Mouse (Mus musculus) lung, embryonic 15.5 days (tissue): ENCODE data around the gene B3gat3. TPM values are rescaled to one million over a fixed set of nuclear protein-coding genes. Genes with fewer than 3 reads are reported as not detected.
A peak's percentile ranks its signal among the peaks of the same experiment; 100 is the strongest.
"Not testable (repeated sequence)": the region's sequence is repeated elsewhere in the genome, so short reads cannot be mapped to it uniquely, and the experiment has no call there.

Experiments
- ATAC-seq: fragments of 200-750 bp; cut with Nextera tagmentation; 2 replicates; pipeline ENCODE4 v1.8.0; 2017; ENCODE audit warnings: moderate number of reproducible peaks, borderline replicate concordance; ENCODE audit not compliant: low FRiP score, low TSS enrichment; ENCODE audit errors: extremely low read depth
- H3K27ac ChIP-seq: fragments of 300-500 bp; sonication (generic); 2 replicates; pipeline ENCODE4 v1.5.1; 2015; ENCODE audit warnings: moderate library complexity, mild to moderate bottlenecking, inconsistent platforms
- H3K27me3 ChIP-seq: fragments of 300-500 bp; sonication (generic); 2 replicates; pipeline ENCODE4 v1.6.1; 2015; ENCODE audit warnings: inconsistent platforms
- H3K36me3 ChIP-seq: fragments of 300-500 bp; sonication (generic); 2 replicates; pipeline ENCODE4 v1.6.1; 2015; ENCODE audit warnings: inconsistent platforms
- H3K4me1 ChIP-seq: fragments of 300-500 bp; sonication (generic); 2 replicates; pipeline ENCODE4 v1.6.1; 2015; ENCODE audit warnings: inconsistent platforms
- H3K4me2 ChIP-seq: fragments of 300-500 bp; sonication (generic); 2 replicates; pipeline ENCODE4 v1.6.1; 2015; ENCODE audit warnings: inconsistent platforms, mild to moderate bottlenecking, moderate library complexity
- H3K4me3 ChIP-seq: fragments of 300-500 bp; sonication (generic); 2 replicates; pipeline ENCODE4 v1.5.1; 2015; ENCODE audit warnings: mild to moderate bottlenecking, inconsistent platforms
- H3K9ac ChIP-seq: fragments of 300-500 bp; sonication (generic); 2 replicates; pipeline ENCODE4 v1.6.1; 2015; ENCODE audit warnings: inconsistent platforms
- H3K9me3 ChIP-seq: fragments of 300-500 bp; sonication (generic); 2 replicates; pipeline ENCODE4 v1.6.1; 2016; ENCODE audit warnings: inconsistent platforms
- WGBS: fragments of 180-500 bp; shearing (Covaris S2); methylation state at CpG from one replicate; pipeline ENCODE4 v1.1.7; 2015; 5-methylcytosine and 5-hydroxymethylcytosine counted together
- polyA plus RNA-seq: library from polyadenylated mRNA; unstranded; fragments of >200 nt; fragmentation: Nextera tagmentation; extraction: Ambion mirVana; gene quantifications from 2 replicates; pipeline ENCODE4 v1.2.1, GENCODE M21; 2015

The B3gat3 gene
- 43.1 and 46.1 TPM in 2 replicates for polyA plus RNA-seq

DNA sequence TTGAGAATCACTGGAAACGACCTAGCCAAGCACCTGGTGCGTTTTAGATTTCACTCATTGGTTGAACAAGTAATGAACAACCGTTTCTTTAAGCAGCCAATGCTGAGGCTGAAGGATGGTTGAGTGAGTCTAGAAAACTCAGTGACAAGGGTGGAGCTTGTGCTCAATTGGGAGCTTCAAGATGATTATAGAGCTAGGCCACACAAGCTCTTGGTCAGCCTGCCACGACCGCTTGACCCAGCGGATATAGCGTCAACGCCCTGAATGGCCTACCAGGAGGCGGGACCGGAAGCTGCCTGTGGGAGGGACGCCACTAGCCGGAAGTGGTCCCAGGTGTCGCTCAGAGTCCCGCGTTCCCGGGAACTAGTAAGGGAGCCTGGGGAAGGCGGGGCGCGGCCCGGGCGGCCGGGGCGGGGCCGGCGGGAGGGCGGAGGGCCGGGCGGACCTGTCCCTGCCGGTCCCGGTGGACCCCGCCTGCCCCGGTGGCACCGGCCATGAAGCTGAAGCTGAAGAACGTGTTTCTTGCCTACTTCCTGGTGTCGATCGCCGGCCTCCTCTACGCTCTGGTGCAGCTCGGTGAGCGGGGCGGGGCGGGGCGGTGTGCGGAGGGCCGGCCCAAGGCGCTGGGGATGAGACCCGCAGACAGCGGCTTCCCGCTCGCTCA, at the start of gene B3gat3:
Gene B3gat3, plus strand, starts transcription at position 302 of the 664 bp plus-strand sequence.
- Histone ChIP-seq H3K27me3 (no peaks in the 10 kb centered on the region), H3K4me1 (peaks cover 14% of the 10 kb centered on the region), H3K4me2 (peak within 1 kb of the TSS; percentile 72), H3K36me3 (peaks cover 27% of the 10 kb centered on the region), H3K27ac (peak within 1 kb of the TSS; percentile 91), H3K9ac (peak within 1 kb of the TSS; percentile 73), H3K9me3 (no peaks in the 10 kb centered on the region), H3K4me3 (peak within 1 kb of the TSS; percentile 83)
- peak; percentile 99 for ATAC-seq
- 2% methylated on average over 47 of the region's 50 CpGs for WGBS

DNA sequence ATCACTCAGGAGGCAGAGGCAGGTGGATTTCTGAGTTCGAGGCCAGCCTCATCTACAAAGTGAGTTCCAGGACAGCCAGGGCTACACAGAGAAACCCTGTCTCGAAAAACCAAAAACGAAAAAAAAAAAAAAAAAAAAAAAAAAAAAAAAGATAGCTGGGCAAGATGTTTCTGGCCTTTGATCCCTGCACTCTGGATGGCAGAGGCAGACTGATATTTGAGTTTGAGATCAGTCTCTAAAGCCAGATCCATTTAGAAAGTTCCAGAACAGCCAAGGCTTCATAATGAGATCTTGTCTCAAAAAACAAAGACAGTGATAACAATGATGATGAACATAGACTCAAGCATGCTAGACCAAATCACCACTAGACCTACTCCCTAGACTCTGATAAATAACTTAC, 49.8 kb upstream of the B3gat3 start:
- not testable (repeated sequence) for ATAC-seq, H3K9me3 ChIP-seq, H3K9ac ChIP-seq, H3K27me3 ChIP-seq
- Histone ChIP-seq H3K4me3 (peak overlapping the region; percentile 67; the same call in 1 of the 2 replicates), H3K27ac (0 out of 2 replicates have a peak overlapping the region, but pooled peaks have one; percentile 59), H3K4me2 (peak overlapping the region; percentile 71), H3K36me3 (peaks cover 23% of the 10 kb centered on the region), H3K4me1 (peaks cover 13% of the 10 kb centered on the region)
- WGBS: 72% methylated on average over 3 of the region's 3 CpGs

DNA sequence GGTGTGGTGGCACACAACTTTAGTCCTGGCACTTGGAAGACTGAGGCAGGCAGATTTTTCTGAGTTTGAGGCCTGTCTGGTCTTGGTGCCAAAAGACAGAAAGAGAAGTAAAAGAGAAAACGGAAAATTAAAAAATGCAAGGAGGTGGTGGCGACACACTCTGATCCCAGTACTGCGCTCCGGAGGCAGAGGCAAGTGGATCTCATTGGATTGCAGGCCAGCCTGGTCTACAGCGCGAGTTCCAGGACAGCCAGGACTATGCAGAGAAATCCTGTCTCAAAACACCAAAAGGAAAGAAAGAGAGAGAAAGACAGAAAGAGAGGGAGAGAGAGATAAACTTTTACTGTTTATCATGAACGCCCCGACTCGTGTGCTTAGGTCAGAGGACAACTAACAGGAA, 49.3 kb upstream of the B3gat3 start:
- peak overlapping the region; percentile 58 for H3K9ac ChIP-seq
- H3K9me3 ChIP-seq: no peaks in the 10 kb centered on the region
- peaks cover 28% of the 10 kb centered on the region for H3K36me3 ChIP-seq
- H3K27me3 ChIP-seq: no peaks in the 10 kb centered on the region
- ATAC-seq: peak; percentile 17; the same call in 1 of the 2 replicates
- H3K4me1 ChIP-seq: peaks cover 13% of the 10 kb centered on the region
- peak overlapping the region; percentile 71 for H3K4me2 ChIP-seq
- peak overlapping the region; percentile 59 for H3K27ac ChIP-seq
- 36% methylated on average over 9 of the region's 9 CpGs for WGBS
- peak overlapping the region; percentile 67 for H3K4me3 ChIP-seq

DNA sequence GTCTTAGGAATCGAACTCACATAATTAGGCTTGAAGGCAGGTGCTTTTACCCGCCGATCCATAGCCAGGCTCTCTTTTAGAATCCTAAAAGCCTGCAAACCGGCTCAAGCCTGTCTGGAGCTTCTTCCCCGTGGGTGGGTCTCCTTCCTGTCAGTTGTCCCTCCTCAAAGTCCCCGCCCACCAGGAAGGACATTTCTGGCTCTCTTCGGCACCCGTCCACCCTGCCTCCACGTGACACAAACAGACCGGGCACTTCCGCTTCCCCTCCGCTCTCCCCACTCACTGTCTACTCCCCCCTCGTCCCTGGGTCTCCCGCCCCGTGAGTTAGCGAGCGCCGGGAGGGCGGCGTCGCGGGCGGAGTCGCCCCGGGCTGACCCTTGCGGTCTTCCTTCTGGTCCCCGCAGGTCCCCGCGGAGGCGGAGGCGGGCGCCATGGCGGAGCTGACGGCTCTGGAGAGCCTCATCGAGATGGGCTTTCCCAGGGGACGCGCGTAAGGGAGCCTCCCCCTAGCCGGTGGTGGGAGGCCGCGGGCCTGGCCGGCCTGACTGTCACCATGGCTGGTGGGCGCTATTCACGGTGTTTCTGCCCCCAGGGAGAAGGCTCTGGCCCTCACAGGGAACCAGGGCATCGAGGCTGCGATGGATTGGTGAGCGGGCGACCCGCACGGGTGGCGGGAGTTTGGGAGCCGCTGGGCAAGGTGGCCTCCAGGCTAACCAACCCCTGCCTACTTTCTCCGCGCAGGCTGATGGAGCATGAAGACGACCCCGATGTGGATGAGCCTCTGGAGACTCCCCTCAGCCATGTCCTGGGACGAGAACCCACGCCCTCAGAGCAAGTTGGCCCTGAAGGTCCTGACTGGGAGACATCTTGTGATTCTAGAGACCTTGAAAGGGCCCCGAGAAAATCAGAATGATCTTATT, 48.6 kb upstream of the B3gat3 start, which contains the start of gene Ubxn1:
Gene Ubxn1, plus strand, starts transcription at position 230 of the 920 bp plus-strand sequence.
- WGBS: 1% methylated on average over 55 of the region's 59 CpGs
- Histone ChIP-seq H3K36me3 (peaks cover 34% of the 10 kb centered on the region), H3K27ac (peak within 1 kb of the TSS; percentile 59), H3K4me1 (peaks cover 13% of the 10 kb centered on the region), H3K27me3 (no peaks in the 10 kb centered on the region), H3K9me3 (no peaks in the 10 kb centered on the region), H3K4me3 (peak within 1 kb of the TSS; percentile 67), H3K4me2 (peak within 1 kb of the TSS; percentile 71), H3K9ac (peak within 1 kb of the TSS; percentile 87)
- ATAC-seq: peak; percentile 97

- Histone ChIP-seq H3K4me1 (peaks cover 13% of the 10 kb centered on the region), H3K4me2 (peak overlapping the region; percentile 71), H3K9ac (peak overlapping the region; percentile 87), H3K4me3 (peak overlapping the region; percentile 67), H3K27me3 (no peaks in the 10 kb centered on the region), H3K36me3 (peaks cover 41% of the 10 kb centered on the region), H3K9me3 (no peaks in the 10 kb centered on the region), H3K27ac (no peak overlapping the region)
- 58% methylated on average over 10 of the region's 10 CpGs for WGBS
- no peak for ATAC-seq
Observed at GRCm38 (mm10) chr19:8872266-8872840, 47.8 kb upstream of the B3gat3 start.

- ATAC-seq: no peak
- Histone ChIP-seq H3K27me3 (no peaks in the 10 kb centered on the region), H3K36me3 (peaks cover 44% of the 10 kb centered on the region), H3K9ac (no peak overlapping the region), H3K9me3 (no peaks in the 10 kb centered on the region), H3K4me1 (peaks cover 20% of the 10 kb centered on the region), H3K27ac (no peak overlapping the region), H3K4me2 (no peak overlapping the region), H3K4me3 (no peak overlapping the region)
- 93% methylated on average over 7 of the region's 7 CpGs for WGBS
Observed at GRCm38 (mm10) chr19:8875031-8875430, 45.1 kb upstream of the B3gat3 start.

- Histone ChIP-seq H3K36me3 (peaks cover 20% of the 10 kb centered on the region), H3K9ac (peak within 1 kb of the TSS; percentile 69), H3K4me3 (peak within 1 kb of the TSS; percentile 70), H3K9me3 (no peaks in the 10 kb centered on the region), H3K27ac (peak within 1 kb of the TSS; percentile 83), H3K4me2 (peak within 1 kb of the TSS; percentile 75), H3K4me1 (peaks cover 11% of the 10 kb centered on the region), H3K27me3 (no peaks in the 10 kb centered on the region)
- under 1% methylated on average over 42 of the region's 42 CpGs for WGBS
- ATAC-seq: peak; percentile 94
Observed at GRCm38 (mm10) chr19:8880311-8881033, 39.7 kb upstream of the B3gat3 start, which contains the start of gene Uqcc3. Gene Uqcc3, minus strand, starts transcription at chr19:8880923.

DNA sequence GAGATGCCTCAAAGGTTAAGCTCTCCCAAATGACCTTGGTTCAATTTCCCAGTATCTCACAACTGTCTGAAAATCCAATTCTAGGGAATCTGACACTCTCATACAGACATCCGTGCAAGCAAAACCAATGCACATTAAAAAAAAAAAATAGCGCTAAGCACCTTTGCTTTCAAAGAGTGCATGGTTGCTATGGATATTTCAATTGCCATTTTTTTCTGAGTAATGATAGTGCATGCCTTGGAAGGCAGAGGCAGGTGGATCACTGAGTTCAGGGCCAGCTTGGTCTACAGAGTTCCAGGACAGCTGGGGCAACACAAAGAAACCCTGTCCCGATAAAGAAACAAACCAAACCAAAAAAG, 39.2 kb upstream of the B3gat3 start:
- Histone ChIP-seq H3K9ac (peak overlapping the region; percentile 69), H3K36me3 (peaks cover 15% of the 10 kb centered on the region; the same call in 1 of the 2 replicates), H3K27ac (peak overlapping the region; percentile 83; the same call in 1 of the 2 replicates), H3K4me2 (peak overlapping the region; percentile 75), H3K9me3 (no peaks in the 10 kb centered on the region), H3K4me1 (peaks cover 11% of the 10 kb centered on the region), H3K27me3 (no peaks in the 10 kb centered on the region), H3K4me3 (peak overlapping the region; percentile 70)
- 8% methylated on average over 3 of the region's 3 CpGs for WGBS
- no peak; the same call in 1 of the 2 replicates for ATAC-seq

DNA sequence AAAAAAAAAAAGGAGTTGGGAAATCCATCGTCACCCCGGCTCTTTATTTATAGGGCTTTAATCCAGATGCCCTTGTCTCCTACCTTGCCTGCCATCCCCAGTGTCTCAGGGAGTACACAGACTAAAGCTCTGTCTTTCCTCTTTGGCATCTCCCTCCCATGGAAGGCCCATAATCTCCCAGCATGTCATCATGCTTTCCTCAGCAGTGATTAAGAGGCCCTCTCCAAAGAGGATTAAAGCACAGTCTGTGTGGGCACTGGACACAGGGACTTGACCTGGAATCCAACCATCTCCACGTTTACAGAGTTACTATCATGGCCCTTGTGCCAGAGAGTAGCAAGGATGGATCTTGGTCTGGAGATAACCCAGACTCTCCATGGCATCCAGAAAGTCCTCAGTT, 36.6 kb upstream of the B3gat3 start, which contains the start of the genes Lbhd1 and Gm49403:
Gene Lbhd1, plus strand, starts transcription at position 117 of the 400 bp plus-strand sequence.
Gene Gm49403, plus strand, starts transcription at position 315 of the 400 bp plus-strand sequence.
- 77% methylated on average over 3 of the region's 3 CpGs for WGBS
- no peak for ATAC-seq
- peaks cover 20% of the 10 kb centered on the region for H3K4me1 ChIP-seq
- H3K4me3 ChIP-seq: no peak within 1 kb of the TSS
- no peak within 1 kb of the TSS for H3K9ac ChIP-seq
- H3K4me2 ChIP-seq: no peak within 1 kb of the TSS
- no peak within 1 kb of the TSS for H3K27ac ChIP-seq
- H3K9me3 ChIP-seq: no peaks in the 10 kb centered on the region
- H3K36me3 ChIP-seq: no peaks in the 10 kb centered on the region
- H3K27me3 ChIP-seq: no peaks in the 10 kb centered on the region

DNA sequence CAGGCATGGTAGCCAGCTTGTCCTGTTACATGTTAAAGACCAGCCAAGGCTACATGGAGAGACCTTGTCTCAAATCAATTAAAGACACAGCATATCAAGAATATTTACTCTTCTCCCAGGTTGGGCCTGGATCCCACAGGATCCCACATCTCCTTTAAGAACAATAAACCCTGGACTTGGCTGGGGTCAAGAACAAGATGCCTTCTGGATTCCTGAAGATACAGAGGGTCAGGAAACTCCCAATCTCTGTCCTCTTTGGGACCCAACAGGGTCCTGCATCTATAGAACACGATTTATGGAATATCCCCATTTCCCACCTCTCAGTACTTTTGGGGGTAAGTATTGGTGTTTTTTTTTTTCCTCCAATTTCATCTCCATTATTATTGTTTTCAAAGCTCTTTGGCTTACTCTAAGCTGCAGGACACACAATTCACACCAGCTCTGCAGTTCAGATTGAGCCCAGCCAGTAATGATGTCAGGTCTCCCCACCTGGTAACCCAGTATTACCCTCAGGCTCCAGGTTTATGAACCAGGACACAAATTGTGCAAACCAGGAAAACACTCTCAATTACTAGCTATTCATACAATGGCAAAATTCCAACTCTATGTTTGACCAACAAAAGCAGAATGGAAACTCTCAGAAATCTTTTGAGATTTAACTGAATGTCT, 33.1 kb upstream of the B3gat3 start:
- Histone ChIP-seq H3K36me3 (peaks cover 7% of the 10 kb centered on the region), H3K9me3 (no peaks in the 10 kb centered on the region), H3K27me3 (no peaks in the 10 kb centered on the region), H3K9ac (peak overlapping the region; percentile 88; the same call in 1 of the 2 replicates), H3K4me1 (peaks cover 16% of the 10 kb centered on the region), H3K4me2 (peak overlapping the region; percentile 70; the same call in 1 of the 2 replicates), H3K27ac (peak overlapping the region; percentile 89), H3K4me3 (peak overlapping the region; percentile 77)
- no peak for ATAC-seq
- 38% methylated on average over 1 of the region's 1 CpGs for WGBS
